Mouse (Mus musculus) yolk sac, embryonic 10.5 days (tissue): ENCODE results near the gene Prr11.
"Not testable (repeated sequence)": the region's sequence is repeated elsewhere in the genome, so short reads cannot be mapped to it uniquely, and the experiment has no call there.

Experiments used
- DNase-seq: peaks from one replicate; pipeline ENCODE4 v3.0.0-alpha.2; 2017; ENCODE audit warnings: low spot score

The Prr11 gene

GRCm38 (mm10) chr11:87108409-87108754 is at the start of gene Prr11:
Prr11 (minus strand) TSS chr11:87108708.
- no peak for DNase-seq

DNA sequence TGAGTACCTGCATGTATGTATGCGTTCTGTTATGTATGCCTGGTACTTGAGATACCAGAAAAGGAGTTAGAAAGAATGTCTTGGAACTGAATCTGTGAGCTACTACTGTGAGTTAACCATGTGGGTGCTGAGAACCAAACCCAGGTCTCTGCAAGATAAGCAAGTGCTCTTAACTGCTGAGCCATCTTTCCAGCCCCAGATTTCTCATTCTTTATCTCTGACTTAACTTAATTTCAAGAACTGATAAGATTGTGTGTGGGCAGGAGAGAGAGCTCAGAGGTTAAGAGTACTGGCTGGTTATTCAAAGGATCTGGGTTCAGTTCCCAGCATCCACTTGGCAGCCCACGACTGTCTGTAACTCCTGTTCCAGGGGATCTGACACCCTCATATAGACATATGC is 49.5 kb upstream of the Prr11 start:
- no peak for DNase-seq

- no peak for DNase-seq
These were observed 27.7 kb upstream of the Prr11 start for GRCm38 (mm10) chr11:87136233-87136632.

DNA sequence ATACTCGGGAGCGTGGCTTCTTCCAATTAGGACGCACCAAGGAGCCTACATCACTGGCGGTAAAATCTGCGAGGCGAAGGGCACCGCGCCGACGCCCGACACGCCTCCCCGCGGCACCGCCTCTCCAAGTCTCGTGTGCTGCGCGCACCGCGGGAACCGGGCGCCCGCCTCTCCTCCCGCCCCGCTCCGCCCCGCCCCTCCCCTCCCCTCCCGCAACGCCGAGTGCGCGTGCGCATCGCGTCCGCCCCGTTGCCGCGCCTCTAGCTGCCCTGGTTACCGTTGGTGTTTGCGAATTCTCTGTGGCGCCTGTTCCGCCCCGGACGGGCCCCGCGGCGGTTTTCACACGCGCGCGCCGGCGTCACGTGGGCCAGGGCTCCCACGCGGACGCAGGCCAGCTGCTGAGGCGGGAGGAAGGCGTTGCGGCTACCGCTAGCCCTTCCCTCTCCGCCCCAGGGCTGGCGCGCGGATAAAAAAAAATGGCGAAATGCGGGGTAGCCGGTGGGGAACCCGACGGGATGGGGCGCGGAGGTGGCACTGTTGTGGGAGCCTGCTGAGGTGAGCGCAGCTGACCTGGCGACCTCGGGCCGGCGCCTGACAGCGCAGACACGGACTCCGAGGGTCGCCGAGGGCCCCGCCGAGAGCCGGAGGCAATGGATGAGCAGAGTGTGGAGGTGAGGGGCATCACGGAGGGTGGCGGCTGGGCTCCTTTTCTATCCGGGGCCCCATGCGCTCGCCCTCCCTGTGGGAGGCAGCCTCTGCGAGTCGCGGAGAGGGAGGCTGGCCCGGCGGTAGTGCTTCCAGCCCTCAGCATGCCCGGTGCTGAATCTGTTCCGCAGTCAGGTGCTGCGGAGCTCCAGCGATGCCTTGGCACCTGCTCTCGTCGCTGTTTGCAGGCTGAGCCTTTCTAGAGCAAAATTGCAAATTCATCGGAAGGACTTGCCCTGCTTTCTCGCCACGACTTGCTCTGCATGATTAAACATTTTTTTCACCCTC is 18.6 kb upstream of the Prr11 start, which contains the start of gene Trim37:
Trim37 (plus strand) TSS at position 254 of the 993 bp plus-strand sequence.
- DNase-seq: peak; percentile 93

- DNase-seq: no peak
These were observed 17.8 kb upstream of the Prr11 start for GRCm38 (mm10) chr11:87126281-87126823.

GRCm38 (mm10) chr11:87125562-87125961 is 17.1 kb upstream of the Prr11 start:
- no peak for DNase-seq

DNA sequence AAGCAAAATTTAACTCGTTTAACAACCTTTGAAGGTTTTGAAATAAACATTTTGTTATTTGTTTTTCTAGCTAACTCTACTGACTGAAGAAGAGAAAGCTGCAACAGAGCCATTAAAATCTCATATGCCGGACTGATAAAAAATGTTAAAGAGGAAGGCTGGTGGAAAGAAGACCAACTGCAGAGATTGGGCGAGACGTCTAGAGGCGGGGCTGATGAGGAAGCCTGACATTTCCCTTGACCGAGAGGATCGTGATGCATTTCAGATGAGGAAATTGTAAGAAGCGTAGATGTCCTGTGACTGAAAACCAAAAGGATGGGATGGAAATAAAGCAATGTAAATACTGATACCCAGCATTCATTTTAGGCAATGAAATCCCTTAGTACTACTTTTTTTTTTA is 13.4 kb upstream of the Prr11 start:
- DNase-seq: no peak

- no peak for DNase-seq
These were observed 1.8 kb upstream of the Prr11 start for GRCm38 (mm10) chr11:87110172-87110909.

DNA sequence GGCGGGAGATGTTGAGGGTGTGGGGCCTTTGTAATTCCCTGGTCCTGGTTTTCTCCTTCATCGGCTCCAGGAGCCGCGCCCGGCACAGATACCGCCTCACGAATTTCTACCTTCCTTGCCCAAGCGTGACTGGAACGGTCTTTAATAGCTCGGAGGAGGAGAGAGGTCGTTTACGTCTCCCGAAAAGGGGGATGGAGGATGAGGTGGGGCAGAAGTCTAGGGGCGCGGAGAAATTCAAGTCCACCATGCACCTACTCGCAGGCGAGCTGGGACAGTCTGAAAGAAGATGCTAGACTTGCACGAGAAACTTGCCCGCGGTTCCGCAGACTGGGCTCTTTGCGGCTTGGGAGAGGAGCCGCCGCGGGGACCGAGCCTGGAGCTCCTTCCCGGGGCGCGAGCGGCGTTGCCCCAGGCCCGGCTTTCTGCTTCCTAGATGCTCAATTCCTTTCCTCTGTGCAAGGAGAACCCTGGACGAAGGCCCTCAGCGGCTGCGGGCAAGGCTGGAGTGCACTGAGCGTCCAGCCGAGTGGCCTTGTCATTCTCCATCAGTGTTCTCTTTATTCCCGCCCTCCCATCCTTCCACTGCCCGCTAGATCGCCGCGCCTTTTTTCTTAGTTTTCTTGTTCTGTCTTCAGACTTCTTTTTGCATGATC is 1.1 kb upstream of the Prr11 start:
- DNase-seq: no peak

DNA sequence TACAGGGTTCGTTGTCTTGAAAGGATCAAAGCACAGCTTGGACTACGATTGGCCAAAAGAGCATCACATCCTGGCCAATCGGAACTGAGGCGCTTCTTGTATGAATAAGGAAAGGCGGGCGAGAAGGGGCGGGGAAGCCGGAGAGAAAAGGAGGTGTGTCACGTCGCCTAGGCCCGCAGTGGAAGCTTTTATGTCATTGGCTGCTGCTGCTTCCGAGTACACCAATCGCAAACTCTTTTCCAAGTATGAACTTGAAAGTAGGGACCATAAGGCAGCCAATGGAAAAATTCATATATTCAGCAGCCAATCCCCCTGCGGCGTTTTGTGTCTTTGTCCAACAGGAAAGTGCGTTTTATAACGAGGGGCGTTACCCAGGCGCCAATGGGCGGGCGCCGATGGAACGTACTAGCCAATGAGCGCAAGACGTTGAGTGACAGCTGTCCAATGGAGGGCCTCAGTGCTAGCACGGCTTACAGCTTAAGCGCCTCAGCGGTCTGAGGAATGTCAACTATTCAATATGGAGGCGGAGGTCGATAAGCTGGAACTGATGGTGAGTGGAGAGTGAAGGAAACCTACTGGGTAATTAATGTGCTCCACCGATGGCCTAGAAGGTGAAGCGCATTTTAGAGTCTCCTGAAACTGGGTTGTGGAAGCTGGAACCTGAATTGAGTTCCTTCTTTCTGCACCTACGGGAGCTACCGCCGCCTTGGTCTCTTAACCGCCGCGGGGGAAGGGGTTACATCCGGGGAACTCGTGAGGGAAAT is 429 bp upstream of the Prr11 start, which contains the start of gene Ska2:
Ska2 (plus strand) TSS at position 480 of the 764 bp plus-strand sequence.
- peak; percentile 100 for DNase-seq

DNA sequence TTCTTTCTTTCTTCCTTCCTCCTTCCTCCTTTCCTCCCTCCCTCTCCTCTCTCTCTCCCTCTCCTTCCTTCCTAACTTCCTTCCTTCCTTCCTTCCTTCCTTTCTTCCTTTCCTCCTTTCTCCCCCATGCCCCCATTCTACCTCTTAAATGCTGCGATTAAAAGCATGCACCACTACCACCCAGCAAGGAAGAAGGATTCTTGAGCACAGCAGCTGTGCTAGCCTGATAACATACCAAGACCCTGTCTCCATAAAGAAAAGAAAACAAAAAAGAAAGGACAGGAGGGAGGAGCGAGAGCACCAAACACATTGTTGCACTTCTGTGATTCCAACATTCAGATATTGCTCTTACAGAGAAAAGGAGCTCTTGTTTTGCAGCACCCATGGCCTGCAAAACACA is 21.4 kb downstream of the Prr11 start:
- no peak for DNase-seq

DNA sequence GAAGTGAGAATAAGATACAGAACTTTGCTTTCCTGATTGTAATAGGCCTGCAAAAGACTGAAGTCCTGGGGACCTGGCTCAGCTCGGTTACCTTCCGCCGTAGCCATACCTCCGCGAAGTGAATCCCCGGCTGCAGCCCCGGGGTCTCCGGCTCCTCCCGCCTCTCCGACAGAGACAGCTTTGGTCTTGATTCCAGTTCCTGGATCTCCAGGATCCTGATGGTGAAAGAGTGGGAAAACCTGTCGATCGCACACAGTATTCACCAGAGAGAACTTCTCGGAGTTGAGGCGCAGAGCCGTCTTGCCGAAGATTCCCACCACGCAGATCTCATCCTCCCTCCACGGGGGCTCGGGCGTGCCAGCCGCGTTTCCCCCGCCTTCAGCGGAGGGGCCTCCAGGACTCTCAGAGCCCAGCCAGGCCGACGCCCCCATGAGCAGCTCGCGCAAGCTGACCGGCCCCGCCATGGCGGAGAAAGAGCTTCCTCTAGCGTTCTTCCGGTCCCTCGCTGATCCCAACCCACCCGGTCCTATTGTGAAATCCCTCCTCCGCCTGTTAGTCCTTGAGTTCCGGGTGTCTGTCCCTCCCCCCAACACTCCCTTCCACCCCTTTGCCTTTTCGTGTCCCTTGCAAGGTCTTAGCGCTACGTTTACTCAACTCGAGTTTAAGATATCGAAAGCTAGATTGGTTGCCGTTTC is 22.1 kb downstream of the Prr11 start, which contains the start of gene Smg8:
Smg8 (minus strand) TSS at position 485 of the 695 bp plus-strand sequence.
- DNase-seq: peak; percentile 88

GRCm38 (mm10) chr11:87085461-87085860 is 23.0 kb downstream of the Prr11 start:
- DNase-seq: no peak

DNA sequence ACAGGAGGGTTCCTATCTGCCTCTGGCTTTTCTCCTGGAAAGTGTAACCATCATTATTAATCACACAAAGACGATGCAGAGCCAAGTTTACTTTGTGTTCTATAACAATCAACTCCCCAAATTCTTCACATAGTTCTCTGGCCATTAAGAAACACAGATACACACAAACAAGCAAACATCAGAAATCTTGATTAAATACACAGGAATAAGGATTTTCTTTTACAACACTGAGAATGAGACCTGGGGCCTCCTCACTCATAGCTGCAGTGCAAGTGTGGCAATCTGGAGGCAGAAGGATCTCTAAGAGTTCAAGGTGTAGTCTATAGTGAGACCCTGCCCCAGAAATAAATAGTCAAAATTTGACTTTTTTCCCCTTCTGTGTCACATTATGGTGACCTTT is 24.8 kb downstream of the Prr11 start:
- DNase-seq: no peak

GRCm38 (mm10) chr11:87073866-87074440 is 34.6 kb downstream of the Prr11 start, which contains the start of gene Gdpd1:
Gdpd1 (minus strand) TSS chr11:87074062.
- DNase-seq: peak; percentile 86

GRCm38 (mm10) chr11:87073343-87073865 is 35.1 kb downstream of the Prr11 start:
- DNase-seq: peak; percentile 47

- DNase-seq: no peak
These were observed 46.4 kb downstream of the Prr11 start for GRCm38 (mm10) chr11:87062087-87062486.

DNA sequence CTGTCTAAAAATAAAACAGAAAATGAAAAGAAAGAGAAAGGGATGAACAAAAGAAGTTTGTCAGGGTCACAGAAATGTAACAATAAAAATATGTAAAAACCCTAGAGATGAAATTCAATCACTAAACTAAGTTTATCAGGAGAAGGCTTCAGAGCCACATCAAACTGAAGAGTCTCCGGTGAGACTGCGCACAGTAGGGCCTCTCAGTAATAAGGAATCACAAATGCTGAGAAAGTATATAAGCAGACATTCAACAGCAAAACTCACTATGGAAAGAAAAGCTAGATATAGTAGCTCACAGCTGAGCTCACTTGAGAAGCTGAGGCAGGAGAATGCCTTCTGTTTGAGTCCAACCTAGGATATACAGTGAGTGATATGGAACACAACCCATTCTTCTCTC is 48.1 kb downstream of the Prr11 start:
- no peak for DNase-seq

DNA sequence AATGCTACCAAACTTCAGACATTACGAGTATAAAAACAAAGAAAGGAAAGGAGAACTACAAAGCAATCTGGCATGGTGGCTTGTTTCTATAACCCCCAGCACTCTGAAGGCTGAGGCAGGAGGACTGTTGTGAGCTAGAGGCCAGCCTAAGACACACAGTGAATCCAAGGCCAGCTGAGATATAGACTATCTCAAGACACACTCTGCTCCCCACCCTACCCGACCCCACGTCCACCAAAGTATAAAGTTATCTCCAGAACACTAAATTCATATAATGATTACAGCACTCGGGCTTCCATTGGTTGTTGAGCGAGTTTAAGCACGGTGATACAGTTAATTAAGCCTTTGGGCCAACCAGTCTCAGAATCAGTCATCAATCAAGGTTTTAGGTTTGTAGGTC is 52.2 kb downstream of the Prr11 start:
- no peak for DNase-seq

GRCm38 (mm10) chr11:87048900-87049299 is 59.6 kb downstream of the Prr11 start:
- not testable (repeated sequence) for DNase-seq
